Mouse (Mus musculus): ENCODE data around the gene Tmem169. TPM values are rescaled to one million over a fixed set of nuclear protein-coding genes. Genes with fewer than 3 reads are reported as not detected.

The Tmem169 gene
- polyA plus RNA-seq, 1 experiment from 2014 or later: 1.5 TPM

GRCm38 (mm10) chr1:72309744-72310424, 25.7 kb downstream of the Tmem169 start:
- Histone ChIP-seq H3K4me2 (no peak overlapping the region), H3K27ac (no peak overlapping the region), H3K9ac (no peak overlapping the region), H3K36me3 (no peaks in the 10 kb centered on the region), H3K27me3 (no peaks in the 10 kb centered on the region), H3K4me3 (no peak overlapping the region), H3K4me1 (peaks cover 2% of the 10 kb centered on the region; the same call in 1 of the 2 replicates), H3K9me3 (no peaks in the 10 kb centered on the region)
- no peak for ATAC-seq (ENCODE audit: borderline replicate concordance, extremely low read depth, low FRiP score, low TSS enrichment)
- WGBS: 52% methylated on average over 6 of the region's 6 CpGs

GRCm38 (mm10) chr1:72312701-72313398, 28.7 kb downstream of the Tmem169 start:
- Histone ChIP-seq H3K4me2 (no peak overlapping the region), H3K9ac (no peak overlapping the region), H3K9me3 (no peaks in the 10 kb centered on the region), H3K27me3 (no peaks in the 10 kb centered on the region), H3K4me1 (peaks cover 4% of the 10 kb centered on the region; the same call in 1 of the 2 replicates), H3K27ac (no peak overlapping the region), H3K36me3 (no peaks in the 10 kb centered on the region; the same call in 1 of the 2 replicates), H3K4me3 (no peak overlapping the region)
- 85% methylated on average over 9 of the region's 9 CpGs for WGBS
- ATAC-seq (ENCODE audit: borderline replicate concordance, extremely low read depth, low FRiP score, low TSS enrichment): no peak

GRCm38 (mm10) chr1:72313399-72314039, 29.4 kb downstream of the Tmem169 start:
- 72% methylated on average over 5 of the region's 5 CpGs for WGBS
- H3K27ac ChIP-seq: no peak overlapping the region
- H3K9me3 ChIP-seq: no peaks in the 10 kb centered on the region
- no peak overlapping the region for H3K9ac ChIP-seq
- no peaks in the 10 kb centered on the region for H3K27me3 ChIP-seq
- H3K36me3 ChIP-seq: no peaks in the 10 kb centered on the region; the same call in 1 of the 2 replicates
- H3K4me2 ChIP-seq: no peak overlapping the region
- no peak for ATAC-seq (ENCODE audit: borderline replicate concordance, extremely low read depth, low FRiP score, low TSS enrichment)
- H3K4me1 ChIP-seq: peaks cover 4% of the 10 kb centered on the region; the same call in 1 of the 2 replicates
- H3K4me3 ChIP-seq: no peak overlapping the region

GRCm38 (mm10) chr1:72315447-72315846, 31.3 kb downstream of the Tmem169 start:
- Histone ChIP-seq H3K27ac (no peak overlapping the region), H3K36me3 (peaks cover 3% of the 10 kb centered on the region), H3K4me3 (no peak overlapping the region), H3K4me1 (peaks cover 4% of the 10 kb centered on the region; the same call in 1 of the 2 replicates), H3K27me3 (no peaks in the 10 kb centered on the region), H3K9ac (no peak overlapping the region), H3K9me3 (no peaks in the 10 kb centered on the region), H3K4me2 (no peak overlapping the region)
- 93% methylated on average over 4 of the region's 4 CpGs for WGBS
- ATAC-seq (ENCODE audit: borderline replicate concordance, extremely low read depth, low FRiP score, low TSS enrichment): no peak

GRCm38 (mm10) chr1:72316409-72316808, 32.2 kb downstream of the Tmem169 start:
- Histone ChIP-seq H3K4me2 (no peak overlapping the region), H3K36me3 (peaks cover 11% of the 10 kb centered on the region), H3K9me3 (no peaks in the 10 kb centered on the region), H3K4me1 (peaks cover 4% of the 10 kb centered on the region; the same call in 1 of the 2 replicates), H3K27me3 (no peaks in the 10 kb centered on the region), H3K4me3 (no peak overlapping the region), H3K9ac (no peak overlapping the region), H3K27ac (no peak overlapping the region)
- ATAC-seq (ENCODE audit: borderline replicate concordance, extremely low read depth, low FRiP score, low TSS enrichment): no peak
- WGBS: 59% methylated on average over 8 of the region's 8 CpGs

- no peak for ATAC-seq (ENCODE audit: borderline replicate concordance, extremely low read depth, low FRiP score, low TSS enrichment)
- Histone ChIP-seq H3K4me3 (no peak overlapping the region), H3K36me3 (peaks cover 11% of the 10 kb centered on the region), H3K27me3 (no peaks in the 10 kb centered on the region), H3K4me2 (no peak overlapping the region), H3K9me3 (no peaks in the 10 kb centered on the region), H3K4me1 (peaks cover 4% of the 10 kb centered on the region; the same call in 1 of the 2 replicates), H3K9ac (no peak overlapping the region), H3K27ac (no peak overlapping the region)
- WGBS: 55% methylated on average over 7 of the region's 7 CpGs
These were observed 32.7 kb downstream of the Tmem169 start for GRCm38 (mm10) chr1:72316901-72317300.

- 94% methylated on average over 5 of the region's 5 CpGs for WGBS
These were observed 36.6 kb downstream of the Tmem169 start for GRCm38 (mm10) chr1:72320759-72321158.

GRCm38 (mm10) chr1:72323248-72323647, 39.1 kb downstream of the Tmem169 start:
- Histone ChIP-seq H3K4me1 (no peaks in the 10 kb centered on the region), H3K27me3 (no peaks in the 10 kb centered on the region), H3K36me3 (peaks cover 18% of the 10 kb centered on the region), H3K9ac (no peak overlapping the region), H3K4me2 (no peak overlapping the region), H3K9me3 (no peaks in the 10 kb centered on the region), H3K4me3 (no peak overlapping the region), H3K27ac (no peak overlapping the region)
- no peak for ATAC-seq (ENCODE audit: borderline replicate concordance, extremely low read depth, low FRiP score, low TSS enrichment)
- 90% methylated on average over 4 of the region's 4 CpGs for WGBS

More at GRCm38 (mm10) chr1:72320759-72321158, 36.6 kb downstream of the Tmem169 start:
- H3K27me3 ChIP-seq: no peaks in the 10 kb centered on the region
- H3K4me3 ChIP-seq: no peak overlapping the region
- no peak overlapping the region for H3K27ac ChIP-seq
- no peak for ATAC-seq (ENCODE audit: borderline replicate concordance, extremely low read depth, low FRiP score, low TSS enrichment)
- H3K4me1 ChIP-seq: peaks cover 4% of the 10 kb centered on the region; the same call in 1 of the 2 replicates
- no peak overlapping the region for H3K4me2 ChIP-seq
- no peak overlapping the region for H3K9ac ChIP-seq
- H3K9me3 ChIP-seq: no peaks in the 10 kb centered on the region
- H3K36me3 ChIP-seq: peaks cover 11% of the 10 kb centered on the region

- Histone ChIP-seq H3K9ac (no peak overlapping the region), H3K4me1 (no peaks in the 10 kb centered on the region), H3K4me2 (no peak overlapping the region), H3K27ac (no peak overlapping the region), H3K36me3 (peaks cover 20% of the 10 kb centered on the region), H3K27me3 (no peaks in the 10 kb centered on the region), H3K4me3 (no peak overlapping the region), H3K9me3 (no peaks in the 10 kb centered on the region)
- 92% methylated on average over 11 of the region's 11 CpGs for WGBS
- ATAC-seq (ENCODE audit: borderline replicate concordance, extremely low read depth, low FRiP score, low TSS enrichment): no peak
These were observed 42.1 kb downstream of the Tmem169 start for GRCm38 (mm10) chr1:72326162-72326821.

- Histone ChIP-seq H3K4me2 (no peak overlapping the region), H3K27me3 (no peaks in the 10 kb centered on the region), H3K4me3 (no peak overlapping the region), H3K9me3 (no peaks in the 10 kb centered on the region), H3K4me1 (no peaks in the 10 kb centered on the region), H3K27ac (no peak overlapping the region), H3K36me3 (peaks cover 18% of the 10 kb centered on the region), H3K9ac (no peak overlapping the region)
- no peak for ATAC-seq (ENCODE audit: borderline replicate concordance, extremely low read depth, low FRiP score, low TSS enrichment)
- WGBS: 88% methylated on average over 11 of the region's 11 CpGs
These were observed 50.6 kb downstream of the Tmem169 start for GRCm38 (mm10) chr1:72334807-72335206.

GRCm38 (mm10) chr1:72336780-72337179, 52.6 kb downstream of the Tmem169 start:
- Histone ChIP-seq H3K9ac (no peak overlapping the region), H3K4me3 (no peak overlapping the region), H3K9me3 (no peaks in the 10 kb centered on the region), H3K4me1 (no peaks in the 10 kb centered on the region), H3K27me3 (no peaks in the 10 kb centered on the region), H3K4me2 (no peak overlapping the region), H3K36me3 (peaks cover 16% of the 10 kb centered on the region; the same call in 1 of the 2 replicates), H3K27ac (no peak overlapping the region)
- 94% methylated on average over 8 of the region's 8 CpGs for WGBS
- ATAC-seq (ENCODE audit: borderline replicate concordance, extremely low read depth, low FRiP score, low TSS enrichment): no peak

All from lung, embryonic 15.5 days (tissue).